Mouse (Mus musculus): Measurements from ENCODE around the gene Kcna5. TPM values are rescaled to one million over a fixed set of nuclear protein-coding genes. Genes with fewer than 3 reads are reported as not detected.

Gene Kcna5
- polyA plus RNA-seq, 1 experiment from 2014 or later: 5.5 TPM

- Histone ChIP-seq H3K9ac (replicated peaks) (peak overlapping the region; percentile 46), H3K27ac (no peak overlapping the region), H3K4me2 (replicated peaks) (peak overlapping the region; percentile 60), H3K9me3 (no peaks in the 10 kb centered on the region), H3K27me3 (peaks cover 23% of the 10 kb centered on the region), H3K4me3 (replicated peaks) (peak overlapping the region; percentile 29), H3K36me3 (no peaks in the 10 kb centered on the region), H3K4me1 (replicated peaks) (peaks cover 45% of the 10 kb centered on the region)
- 10% methylated on average over 31 of the region's 31 CpGs for WGBS
- peak; percentile 43; the same call in 1 of the 2 replicates for ATAC-seq
Observed at GRCm38 (mm10) chr6:126534531-126535207, 543 bp downstream of the Kcna5 start.

GRCm38 (mm10) chr6:126531306-126531705 is 3.9 kb downstream of the Kcna5 start:
- WGBS: 41% methylated on average over 4 of the region's 4 CpGs
- no peak for ATAC-seq
- H3K4me3 ChIP-seq (replicated peaks): no peak overlapping the region
- H3K4me1 ChIP-seq (replicated peaks): peaks cover 34% of the 10 kb centered on the region
- no peak overlapping the region for H3K4me2 ChIP-seq (replicated peaks)
- H3K27me3 ChIP-seq: peaks cover 23% of the 10 kb centered on the region
- no peaks in the 10 kb centered on the region for H3K36me3 ChIP-seq
- H3K27ac ChIP-seq: no peak overlapping the region
- no peak overlapping the region for H3K9ac ChIP-seq (replicated peaks)
- no peaks in the 10 kb centered on the region for H3K9me3 ChIP-seq

- 87% methylated on average over 3 of the region's 3 CpGs for WGBS
- Histone ChIP-seq H3K27me3 (peaks cover 21% of the 10 kb centered on the region), H3K9me3 (no peaks in the 10 kb centered on the region), H3K27ac (no peak overlapping the region), H3K4me1 (replicated peaks) (peaks cover 21% of the 10 kb centered on the region), H3K4me3 (replicated peaks) (no peak overlapping the region), H3K9ac (replicated peaks) (no peak overlapping the region), H3K4me2 (replicated peaks) (no peak overlapping the region), H3K36me3 (no peaks in the 10 kb centered on the region)
- no peak for ATAC-seq
Observed at GRCm38 (mm10) chr6:126530019-126530418, 5.2 kb downstream of the Kcna5 start.

- peak overlapping the region; percentile 27; the same call in 1 of the 2 replicates for H3K4me2 ChIP-seq (replicated peaks)
- no peak overlapping the region for H3K9ac ChIP-seq (replicated peaks)
- no peaks in the 10 kb centered on the region for H3K27me3 ChIP-seq
- H3K36me3 ChIP-seq: no peaks in the 10 kb centered on the region
- ATAC-seq: peak; percentile 91
- H3K4me1 ChIP-seq (replicated peaks): peaks cover 13% of the 10 kb centered on the region
- H3K9me3 ChIP-seq: no peaks in the 10 kb centered on the region
- WGBS: 31% methylated on average over 10 of the region's 10 CpGs
- H3K4me3 ChIP-seq (replicated peaks): no peak overlapping the region
- no peak overlapping the region for H3K27ac ChIP-seq
Observed at GRCm38 (mm10) chr6:126514720-126515119, 20.5 kb downstream of the Kcna5 start.

- H3K27ac ChIP-seq: no peak overlapping the region
- no peak overlapping the region for H3K9ac ChIP-seq (replicated peaks)
- H3K27me3 ChIP-seq: no peaks in the 10 kb centered on the region
- no peak overlapping the region for H3K4me3 ChIP-seq (replicated peaks)
- H3K36me3 ChIP-seq: no peaks in the 10 kb centered on the region
- H3K4me2 ChIP-seq (replicated peaks): no peak overlapping the region
- H3K9me3 ChIP-seq: no peaks in the 10 kb centered on the region
- ATAC-seq: no peak
- peaks cover 13% of the 10 kb centered on the region for H3K4me1 ChIP-seq (replicated peaks)
- WGBS: 84% methylated on average over 3 of the region's 3 CpGs
Observed at GRCm38 (mm10) chr6:126513714-126514248, 21.4 kb downstream of the Kcna5 start.

GRCm38 (mm10) chr6:126513154-126513553 is 22.1 kb downstream of the Kcna5 start:
- H3K9me3 ChIP-seq: no peaks in the 10 kb centered on the region
- H3K9ac ChIP-seq (replicated peaks): no peak overlapping the region
- ATAC-seq: no peak
- H3K27ac ChIP-seq: no peak overlapping the region
- H3K27me3 ChIP-seq: no peaks in the 10 kb centered on the region
- no peaks in the 10 kb centered on the region for H3K36me3 ChIP-seq
- WGBS: 85% methylated on average over 3 of the region's 3 CpGs
- H3K4me3 ChIP-seq (replicated peaks): no peak overlapping the region
- no peak overlapping the region for H3K4me2 ChIP-seq (replicated peaks)
- peaks cover 13% of the 10 kb centered on the region for H3K4me1 ChIP-seq (replicated peaks)

- Histone ChIP-seq H3K9ac (replicated peaks) (no peak overlapping the region), H3K27ac (no peak overlapping the region), H3K4me3 (replicated peaks) (no peak overlapping the region), H3K27me3 (no peaks in the 10 kb centered on the region), H3K9me3 (no peaks in the 10 kb centered on the region), H3K36me3 (no peaks in the 10 kb centered on the region), H3K4me1 (replicated peaks) (0 out of 2 replicates have a peak, but pooled peaks cover 2% of the 10 kb centered on the region), H3K4me2 (replicated peaks) (no peak overlapping the region)
- no peak for ATAC-seq
- WGBS: 88% methylated on average over 6 of the region's 6 CpGs
Observed at GRCm38 (mm10) chr6:126508671-126509070, 26.5 kb downstream of the Kcna5 start.

GRCm38 (mm10) chr6:126503920-126504319 is 31.3 kb downstream of the Kcna5 start:
- Histone ChIP-seq H3K27me3 (0 out of 2 replicates have a peak, but pooled peaks cover 7% of the 10 kb centered on the region), H3K9ac (replicated peaks) (no peak overlapping the region), H3K4me2 (replicated peaks) (no peak overlapping the region), H3K27ac (no peak overlapping the region), H3K4me1 (replicated peaks) (peaks cover 8% of the 10 kb centered on the region; the same call in 1 of the 2 replicates), H3K9me3 (no peaks in the 10 kb centered on the region), H3K36me3 (no peaks in the 10 kb centered on the region), H3K4me3 (replicated peaks) (no peak overlapping the region)
- 78% methylated on average over 8 of the region's 8 CpGs for WGBS
- no peak for ATAC-seq

GRCm38 (mm10) chr6:126502691-126503301 is 32.4 kb downstream of the Kcna5 start:
- Histone ChIP-seq H3K4me3 (replicated peaks) (no peak overlapping the region), H3K36me3 (no peaks in the 10 kb centered on the region), H3K9me3 (no peaks in the 10 kb centered on the region), H3K27me3 (peaks cover 13% of the 10 kb centered on the region; the same call in 1 of the 2 replicates), H3K27ac (no peak overlapping the region), H3K4me1 (replicated peaks) (peaks cover 8% of the 10 kb centered on the region; the same call in 1 of the 2 replicates), H3K9ac (replicated peaks) (no peak overlapping the region), H3K4me2 (replicated peaks) (no peak overlapping the region)
- WGBS: 25% methylated on average over 9 of the region's 9 CpGs
- no peak for ATAC-seq

GRCm38 (mm10) chr6:126500985-126501384 is 34.2 kb downstream of the Kcna5 start:
- H3K4me1 ChIP-seq (replicated peaks): peaks cover 20% of the 10 kb centered on the region
- peaks cover 17% of the 10 kb centered on the region; the same call in 1 of the 2 replicates for H3K27me3 ChIP-seq
- no peaks in the 10 kb centered on the region for H3K36me3 ChIP-seq
- no peak for ATAC-seq
- H3K9me3 ChIP-seq: no peaks in the 10 kb centered on the region
- 91% methylated on average over 6 of the region's 6 CpGs for WGBS
- no peak overlapping the region for H3K9ac ChIP-seq (replicated peaks)
- H3K4me2 ChIP-seq (replicated peaks): no peak overlapping the region
- H3K4me3 ChIP-seq (replicated peaks): no peak overlapping the region
- no peak overlapping the region for H3K27ac ChIP-seq

GRCm38 (mm10) chr6:126500088-126500487 is 35.1 kb downstream of the Kcna5 start:
- Histone ChIP-seq H3K4me3 (replicated peaks) (no peak overlapping the region), H3K9me3 (no peaks in the 10 kb centered on the region), H3K9ac (replicated peaks) (no peak overlapping the region), H3K27ac (no peak overlapping the region), H3K4me1 (replicated peaks) (peaks cover 20% of the 10 kb centered on the region), H3K4me2 (replicated peaks) (no peak overlapping the region), H3K36me3 (no peaks in the 10 kb centered on the region), H3K27me3 (peaks cover 17% of the 10 kb centered on the region; the same call in 1 of the 2 replicates)
- peak; percentile 77 for ATAC-seq
- 18% methylated on average over 8 of the region's 8 CpGs for WGBS

GRCm38 (mm10) chr6:126497878-126498277 is 37.3 kb downstream of the Kcna5 start:
- peak; percentile 59; the same call in 1 of the 2 replicates for ATAC-seq
- Histone ChIP-seq H3K27ac (no peak overlapping the region), H3K4me2 (replicated peaks) (no peak overlapping the region), H3K9ac (replicated peaks) (no peak overlapping the region), H3K9me3 (no peaks in the 10 kb centered on the region), H3K4me3 (replicated peaks) (no peak overlapping the region), H3K4me1 (replicated peaks) (peaks cover 16% of the 10 kb centered on the region), H3K36me3 (no peaks in the 10 kb centered on the region), H3K27me3 (peaks cover 17% of the 10 kb centered on the region; the same call in 1 of the 2 replicates)
- 47% methylated on average over 5 of the region's 5 CpGs for WGBS

Measured in midbrain, embryonic 13.5 days (tissue).